Mouse (Mus musculus) right cerebral cortex, adult 2 months (tissue): ENCODE results near the gene Inafm1.
A peak's percentile ranks its signal among the peaks of the same experiment; 100 is the strongest.
"Not testable (repeated sequence)": the region's sequence is repeated elsewhere in the genome, so short reads cannot be mapped to it uniquely, and the experiment has no call there.

Source experiments
- DNase-seq, 2 experiments: peaks; one replicate each; pipeline ENCODE4 v3.0.0; 2021 to 2022; ENCODE audit warnings: low spot score in 2 of 2

Inafm1 gene

DNA sequence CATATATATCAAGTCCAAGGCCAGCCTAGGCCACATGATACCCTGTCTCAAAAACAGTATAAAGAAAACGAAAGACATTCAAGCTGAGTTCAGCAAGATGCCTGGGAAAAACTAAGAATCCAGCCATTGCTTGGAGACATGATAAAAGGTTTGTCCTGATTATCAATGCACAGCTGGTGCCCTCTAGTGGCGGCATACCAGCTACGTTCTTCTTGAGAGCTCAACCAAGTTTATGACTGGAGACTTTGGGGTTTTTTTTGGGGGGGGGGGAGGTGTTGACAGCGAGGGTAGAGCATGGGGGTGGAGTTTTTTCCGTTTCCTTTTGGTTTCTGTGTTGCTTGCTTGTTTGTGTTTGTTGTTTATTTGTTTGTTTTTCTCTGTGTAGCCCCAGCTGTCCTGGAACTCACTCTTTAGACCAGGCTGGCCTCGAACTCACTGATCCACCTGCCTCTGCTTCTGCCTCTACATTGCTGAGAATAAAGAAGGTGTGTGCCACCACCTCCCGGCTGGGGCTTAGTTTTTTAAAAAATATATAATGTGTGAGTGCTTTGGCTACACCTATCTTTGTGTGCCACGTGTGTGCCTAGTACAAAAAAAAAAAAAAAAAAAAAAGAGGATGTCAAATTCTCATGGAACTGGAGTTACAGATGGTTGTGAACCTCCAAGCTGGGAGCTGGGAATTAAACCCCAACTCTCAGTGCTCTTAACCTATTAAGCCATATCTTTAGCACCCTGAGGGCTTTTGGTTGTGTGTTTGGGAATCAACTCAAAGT lies 10.2 kb downstream of the Inafm1 start:
- DNase-seq, result peak; percentile 86 to 90

DNA sequence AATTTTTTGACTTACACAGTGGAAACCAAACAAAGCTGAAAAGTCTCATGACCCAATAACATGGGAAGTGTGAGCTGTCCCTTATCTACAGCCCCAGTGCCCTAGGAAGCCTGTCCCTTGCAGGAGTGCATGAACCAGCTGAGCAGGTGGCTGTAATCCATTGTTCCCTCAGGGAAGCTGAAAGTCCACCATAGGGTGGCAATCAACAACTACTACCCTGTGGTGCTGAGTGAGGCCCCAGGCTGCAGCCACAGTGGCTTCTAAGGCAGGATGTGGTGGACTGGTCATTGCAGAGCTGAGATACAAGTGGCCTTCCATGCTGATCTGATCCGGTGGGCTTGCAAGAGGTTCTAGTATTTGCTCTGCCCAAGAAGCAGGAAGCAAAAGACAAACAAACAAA lies 12.3 kb downstream of the Inafm1 start:
- DNase-seq, result no peak

DNA sequence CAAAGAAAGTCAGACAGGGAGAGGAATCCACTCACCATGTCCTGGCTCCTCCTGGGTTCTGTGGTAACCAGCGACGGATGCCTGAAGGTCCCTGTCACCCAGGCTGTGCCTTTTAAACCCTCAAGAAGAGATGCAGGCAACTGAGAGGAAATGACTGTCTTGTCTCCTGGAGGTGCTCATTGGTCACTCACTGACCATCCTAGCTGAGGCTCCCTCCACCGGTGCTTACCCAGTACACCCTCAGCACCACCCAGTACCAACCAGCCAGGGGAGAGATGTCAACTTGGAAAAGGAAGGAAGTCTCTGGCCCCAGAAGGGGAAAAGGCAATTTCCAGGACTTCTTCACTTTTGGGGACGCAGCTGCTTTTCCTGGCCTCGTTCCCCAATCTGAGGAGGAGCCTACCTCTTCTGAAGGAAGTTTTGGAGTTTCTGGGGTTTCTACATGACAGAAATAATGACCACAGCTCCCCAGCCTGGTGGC lies 14.3 kb downstream of the Inafm1 start, which contains the start of gene C5ar1:
Gene C5ar1, minus strand, starts transcription at position 431 of the 481 bp plus-strand sequence.
- no peak for DNase-seq

DNA sequence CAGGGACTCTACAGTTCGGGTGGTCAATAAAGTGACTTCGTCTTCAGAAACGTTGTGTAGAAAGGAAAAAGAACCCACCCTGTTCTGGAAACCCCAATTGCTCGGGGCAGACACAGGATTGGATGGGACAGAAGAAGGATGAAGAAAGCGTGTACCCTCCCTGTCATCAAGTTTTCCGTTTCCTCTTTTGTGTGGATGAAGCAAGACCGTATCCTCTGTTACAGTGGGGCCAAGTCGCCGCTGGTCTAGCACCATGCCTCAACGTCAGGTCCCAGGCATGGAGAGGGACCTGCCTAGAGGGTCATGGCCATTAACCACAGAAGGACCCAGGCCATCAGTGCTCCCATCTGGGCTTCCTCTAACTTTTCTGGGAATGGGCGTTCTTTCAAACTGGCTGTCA lies 15.6 kb downstream of the Inafm1 start:
- DNase-seq, result no peak

DNA sequence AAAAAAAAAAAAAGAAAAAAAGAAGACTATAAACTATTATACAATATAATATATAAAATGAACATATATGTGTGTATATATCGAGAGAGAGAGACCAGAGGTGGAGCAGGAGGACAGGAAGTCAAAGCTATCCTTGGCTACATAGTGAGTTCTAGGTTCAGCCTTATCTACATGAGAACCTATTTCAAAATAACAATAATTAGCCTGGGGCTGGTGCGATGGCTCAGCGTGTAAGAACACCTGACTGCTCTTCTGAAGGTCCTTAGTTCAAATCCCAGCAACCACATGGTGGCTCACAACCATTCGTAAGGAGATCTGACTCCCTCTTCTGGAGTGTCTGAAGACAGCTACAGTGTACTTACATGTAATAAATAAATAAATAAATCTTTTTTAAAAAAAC lies 17.5 kb downstream of the Inafm1 start:
- DNase-seq, result not testable (repeated sequence)

DNA sequence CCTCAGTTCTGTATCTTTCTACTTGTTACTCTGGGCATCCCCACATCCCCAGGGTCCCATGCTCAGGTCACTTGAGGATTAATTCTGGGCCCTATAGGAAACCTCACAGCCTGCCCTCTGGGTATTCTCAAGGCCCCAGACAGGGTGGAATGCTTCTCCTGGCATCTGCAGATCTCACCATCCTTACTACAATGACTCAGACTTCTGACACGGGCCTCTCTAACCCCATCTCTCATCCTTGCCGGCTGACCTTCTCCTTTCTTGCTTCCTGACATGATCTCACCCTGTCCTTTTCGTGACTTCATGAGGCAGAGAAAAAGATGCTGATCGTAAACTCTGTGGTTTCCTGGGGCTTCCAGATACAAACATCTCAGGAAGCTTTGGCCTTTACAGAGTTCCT lies 19.2 kb downstream of the Inafm1 start:
- no peak for DNase-seq

DNA sequence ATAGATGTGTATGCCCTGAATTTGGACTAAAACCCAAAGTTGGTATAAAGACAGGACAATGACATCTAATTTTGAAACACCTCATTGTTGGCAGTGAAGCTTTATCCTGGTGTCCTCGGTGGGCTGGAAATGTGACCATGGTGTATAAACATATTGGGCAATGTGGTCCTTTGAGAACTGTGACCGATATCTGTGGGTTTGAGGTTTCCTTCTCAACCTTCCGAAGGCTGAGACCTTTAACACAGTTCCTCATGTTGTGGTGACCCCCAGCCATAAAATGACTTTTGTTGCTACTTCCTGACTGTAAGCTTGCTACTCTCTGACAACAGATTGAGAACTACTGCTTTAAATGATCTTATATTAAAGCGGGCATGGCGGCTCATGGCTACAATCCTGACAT lies 22.7 kb downstream of the Inafm1 start:
- no peak for DNase-seq

DNA sequence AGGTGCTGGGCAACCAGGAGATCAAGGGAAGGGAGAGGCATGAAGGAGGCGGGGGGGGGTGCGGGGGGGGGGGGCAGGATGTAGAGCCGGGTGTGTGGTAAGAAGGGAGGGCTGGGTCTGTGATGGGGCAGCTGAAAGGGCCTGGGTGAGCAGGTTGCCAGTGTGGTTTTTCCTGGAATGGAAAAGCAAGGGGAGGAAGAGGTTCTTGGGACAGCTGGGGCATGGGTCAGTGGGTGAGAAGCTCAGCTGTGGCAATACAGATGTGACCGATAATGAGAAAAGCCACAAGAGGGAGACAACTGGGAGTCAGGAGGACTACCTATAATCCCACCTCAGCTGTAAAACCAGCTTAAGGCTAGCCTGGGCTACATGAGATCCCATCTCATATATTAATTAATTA lies 27.5 kb downstream of the Inafm1 start:
- no peak for DNase-seq

DNA sequence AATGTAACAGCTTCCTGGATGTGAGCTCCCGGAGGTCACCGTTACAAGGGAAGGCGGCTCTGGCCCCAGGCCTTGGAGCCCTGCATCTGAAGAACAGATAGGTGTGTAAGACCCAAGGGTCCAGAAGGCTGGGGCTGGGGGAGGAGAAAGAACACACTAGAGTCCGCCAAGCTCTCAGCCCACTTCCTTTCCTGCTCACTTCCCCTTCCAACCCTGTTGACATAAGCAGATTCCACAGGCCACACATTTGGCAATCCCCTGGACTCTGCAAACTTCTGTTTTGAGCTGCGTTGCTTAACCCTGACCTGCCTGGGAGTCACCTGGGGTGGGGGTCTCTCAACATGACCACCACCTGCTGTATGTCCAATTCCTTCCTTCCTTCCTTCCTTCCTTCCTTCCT lies 29.4 kb downstream of the Inafm1 start, which contains the start of gene C5ar2:
Gene C5ar2, minus strand, starts transcription at position 88 of the 400 bp plus-strand sequence.
- DNase-seq, result no peak

DNA sequence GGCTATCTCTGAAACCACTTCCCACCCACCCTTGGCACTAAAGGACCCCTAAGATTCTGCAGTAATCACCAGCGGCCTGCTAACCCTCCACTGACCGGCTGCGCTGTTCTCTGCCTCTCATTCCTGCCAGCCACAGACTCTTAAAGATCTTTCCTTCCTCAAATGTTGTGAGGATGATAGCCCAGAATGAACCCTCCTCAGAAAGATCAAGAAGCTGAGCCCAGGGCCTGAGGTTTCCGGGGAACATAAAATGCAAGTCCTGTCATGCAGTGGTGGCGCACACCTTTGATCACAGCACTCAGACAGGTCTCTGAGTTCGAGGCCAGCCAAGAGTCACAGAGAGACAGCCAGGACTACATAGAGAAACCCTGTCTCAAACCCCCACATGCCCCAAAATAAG lies 31.2 kb downstream of the Inafm1 start:
- no peak for DNase-seq

DNA sequence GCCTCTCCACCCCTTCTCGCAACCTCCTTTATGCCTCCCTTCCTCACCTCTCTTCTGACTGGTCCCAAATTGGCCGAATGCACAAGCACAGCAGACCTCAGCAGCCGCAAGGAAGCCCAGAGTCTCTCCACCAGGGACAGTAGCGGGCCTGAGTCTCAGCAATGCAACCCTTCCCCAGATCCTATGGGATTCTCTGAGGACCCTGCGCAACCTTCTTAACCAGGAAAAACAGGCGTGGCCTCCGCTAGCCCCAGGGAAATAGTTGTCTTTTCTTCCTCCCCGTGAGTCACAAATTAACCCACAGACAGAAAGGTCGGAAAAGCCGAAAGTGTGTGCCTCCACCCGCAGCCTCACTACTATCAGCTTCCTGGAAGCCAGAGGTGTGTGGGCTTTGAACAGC lies 31.6 kb downstream of the Inafm1 start:
- no peak for DNase-seq

DNA sequence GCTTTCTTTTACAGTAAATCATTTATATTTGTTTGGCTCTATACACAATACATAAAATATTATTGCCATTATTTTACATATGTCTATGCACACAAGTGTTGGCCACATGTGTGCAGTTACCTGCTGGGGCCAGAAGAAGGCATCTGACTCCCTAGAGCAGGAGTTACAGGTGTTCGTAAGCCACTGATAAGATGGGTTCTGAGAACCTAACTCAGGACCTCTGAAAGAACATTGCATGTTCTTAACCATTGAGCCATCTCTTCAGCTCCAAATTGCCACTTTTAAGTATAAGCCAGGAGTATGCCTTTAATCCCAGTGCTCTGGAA lies 32.5 kb downstream of the Inafm1 start:
- no peak for DNase-seq

DNA sequence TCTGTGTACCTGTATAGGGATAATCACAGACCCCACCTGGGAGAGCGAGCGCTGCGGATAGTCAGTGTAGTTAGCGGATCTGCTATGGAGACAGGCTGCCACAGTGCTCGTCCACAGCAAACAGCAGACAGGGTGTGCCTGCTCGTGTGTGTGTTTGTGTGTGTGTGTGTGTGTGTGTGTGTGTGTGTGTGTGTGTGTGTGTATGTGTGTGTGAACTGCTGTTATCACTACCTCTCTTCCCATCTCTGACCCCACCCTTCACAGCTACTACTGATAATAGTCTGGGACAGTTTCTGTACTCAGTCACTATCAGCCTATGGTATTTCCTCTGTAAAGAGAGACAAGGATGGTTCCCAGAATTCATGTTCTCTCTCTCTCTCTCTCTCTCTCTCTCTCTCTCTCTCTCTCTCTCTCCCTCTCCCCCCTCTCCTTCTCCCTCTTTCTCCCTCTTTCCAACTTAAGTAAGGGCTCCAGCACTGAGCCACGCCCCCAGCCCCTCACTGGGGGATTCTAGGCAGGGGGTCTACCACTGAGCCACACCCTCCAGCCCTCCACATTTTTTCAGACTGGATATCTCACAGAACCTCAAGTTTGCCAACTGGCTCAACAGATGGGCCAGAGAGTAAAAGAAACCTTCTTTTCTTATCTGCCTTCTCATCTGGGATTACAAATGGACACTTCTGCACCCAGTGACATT lies 33.0 kb downstream of the Inafm1 start:
- DNase-seq, result no peak

DNA sequence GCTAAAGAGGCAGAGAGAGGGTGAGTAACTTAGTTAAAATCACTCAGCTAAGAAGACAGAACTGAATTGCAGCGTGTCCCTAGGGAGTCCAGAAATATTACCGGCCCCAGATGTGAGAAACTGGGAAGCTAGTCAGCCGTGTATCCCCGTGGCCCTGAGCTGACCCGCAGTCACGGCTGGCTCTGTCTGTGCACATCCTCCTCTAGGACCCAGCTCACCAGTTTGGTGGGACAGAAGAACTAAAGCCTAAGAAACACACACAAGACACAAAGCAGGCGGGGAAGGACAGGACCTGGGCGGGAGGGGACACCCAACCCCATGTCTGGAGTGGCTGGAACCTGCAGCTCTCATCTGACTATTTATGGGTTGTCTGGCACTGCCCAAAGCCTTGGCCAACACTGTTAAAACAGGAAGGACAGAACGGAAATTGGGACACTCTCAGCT lies 33.8 kb downstream of the Inafm1 start:
- no peak for DNase-seq

DNA sequence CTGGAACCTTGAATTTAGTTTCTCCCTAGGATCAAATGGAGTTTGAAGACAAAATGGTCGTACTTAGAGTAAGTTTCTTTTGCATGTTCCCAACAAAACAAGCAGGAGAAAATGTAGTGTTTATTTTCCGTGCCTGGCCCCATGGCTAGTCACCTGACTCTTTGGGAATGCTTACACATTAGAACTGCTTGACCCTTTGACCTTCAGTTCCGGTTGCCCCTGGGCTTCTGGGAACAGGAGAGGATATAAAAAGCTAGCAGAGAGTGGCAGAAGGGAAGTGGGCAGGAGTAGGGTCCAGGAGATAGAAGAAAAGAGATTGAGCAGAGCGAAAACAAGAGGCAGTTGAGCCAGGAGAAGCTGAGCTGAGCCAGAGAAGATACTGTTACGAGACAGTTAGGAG lies 43.5 kb downstream of the Inafm1 start:
- DNase-seq, result no peak
